Mouse (Mus musculus) liver, embryonic 14.5 days (tissue): ENCODE measurements around the gene Cbfa2t2.

Source experiments
- CTCF ChIP-seq: IDR thresholded peaks from 2 replicates; pipeline ENCODE4 v1.5.1; 2016; ENCODE audit warnings: antibody characterized with exemption, low read depth, control low read depth
- EP300 ChIP-seq: IDR thresholded peaks from 2 replicates; pipeline ENCODE4 v1.6.1; 2016; ENCODE audit warnings: antibody characterized with exemption, low read depth

- TF ChIP-seq CTCF (no peak), EP300 (no peak)
Observed at GRCm38 (mm10) chr2:154455776-154456175, 19.5 kb downstream of the Cbfa2t2 start.
